Mouse (Mus musculus) liver, adult 2 months (tissue): ENCODE measurements around the gene Prdm13. TPM values are rescaled to one million over a fixed set of nuclear protein-coding genes. Genes with fewer than 3 reads are reported as not detected.

Experiments
- DNase-seq: peaks from one replicate; pipeline ENCODE4 v3.0.0-alpha.2; 2011; ENCODE audit warnings: low read depth, low spot score; ENCODE audit errors: extremely low read depth
- H3K27ac ChIP-seq: fragments of 200-500 bp; replicated peaks from 2 replicates; pipeline ENCODE4 v1.5.1; 2012; ENCODE audit warnings: low read depth, mild to moderate bottlenecking, control low read depth, inconsistent platforms, low read length; ENCODE audit not compliant: insufficient read depth
- H3K27me3 ChIP-seq: fragments of 200-500 bp; 2 replicates; pipeline ENCODE4 v1.6.1; 2012; ENCODE audit warnings: mild to moderate bottlenecking, moderate library complexity, low read length, inconsistent platforms; ENCODE audit not compliant: control insufficient read depth, insufficient read depth
- H3K36me3 ChIP-seq: fragments of 200-500 bp; 2 replicates; pipeline ENCODE4 v1.6.1; 2012; ENCODE audit warnings: low read length, inconsistent platforms; ENCODE audit not compliant: control insufficient read depth, insufficient read depth
- H3K4me1 ChIP-seq: fragments of 200-500 bp; 2 replicates; pipeline ENCODE4 v1.6.1; 2011; ENCODE audit warnings: low read length; ENCODE audit not compliant: control insufficient read depth, insufficient read depth
- H3K4me3 ChIP-seq: fragments of 200-500 bp; 2 replicates; pipeline ENCODE4 v1.5.1; 2011; ENCODE audit warnings: low read depth, mild to moderate bottlenecking, control low read depth, low read length, moderate library complexity; ENCODE audit not compliant: insufficient read depth
- H3K79me2 ChIP-seq: fragments of 200-500 bp; 2 replicates; pipeline ENCODE4 v1.6.1; 2012; ENCODE audit warnings: inconsistent platforms, mild to moderate bottlenecking, low read length, moderate library complexity; ENCODE audit not compliant: control insufficient read depth, insufficient read depth
- H3K9ac ChIP-seq: fragments of 200-500 bp; 2 replicates; pipeline ENCODE4 v1.6.1; 2012; ENCODE audit warnings: low read depth, mild to moderate bottlenecking, control low read depth, inconsistent platforms, low read length
- CTCF ChIP-seq: fragments of 200-500 bp; IDR thresholded peaks from 2 replicates; pipeline ENCODE4 v1.5.1; 2011; ENCODE audit warnings: low read depth, low read length, control low read depth
- POLR2A ChIP-seq: fragments of 200-500 bp; IDR thresholded peaks from 2 replicates; pipeline ENCODE4 v1.6.1; 2011; ENCODE audit warnings: low read length, control low read depth; ENCODE audit not compliant: insufficient read depth; ENCODE audit errors: extremely low read depth
- WGBS: fragments of 180-500 bp; shearing (Covaris S2); methylation state at CpG from one replicate; pipeline ENCODE4 v1.1.7; 2018; 5-methylcytosine and 5-hydroxymethylcytosine counted together
- polyA plus RNA-seq: library from polyadenylated mRNA; depleted of rRNA; stranded (reverse); fragments of >200 nt; gene quantifications from 2 replicates; pipeline ENCODE4 v1.2.3, GENCODE M21; 2012; rRNA removed
- total RNA-seq: library from RNA; depleted of rRNA; stranded (reverse); fragments of >200 nt; gene quantifications from 2 replicates; pipeline ENCODE4 v1.2.3, GENCODE M21; 2014; rRNA removed

The Prdm13 gene
- total RNA-seq, result not detected in 2 replicates
- not detected in 2 replicates for polyA plus RNA-seq

DNA sequence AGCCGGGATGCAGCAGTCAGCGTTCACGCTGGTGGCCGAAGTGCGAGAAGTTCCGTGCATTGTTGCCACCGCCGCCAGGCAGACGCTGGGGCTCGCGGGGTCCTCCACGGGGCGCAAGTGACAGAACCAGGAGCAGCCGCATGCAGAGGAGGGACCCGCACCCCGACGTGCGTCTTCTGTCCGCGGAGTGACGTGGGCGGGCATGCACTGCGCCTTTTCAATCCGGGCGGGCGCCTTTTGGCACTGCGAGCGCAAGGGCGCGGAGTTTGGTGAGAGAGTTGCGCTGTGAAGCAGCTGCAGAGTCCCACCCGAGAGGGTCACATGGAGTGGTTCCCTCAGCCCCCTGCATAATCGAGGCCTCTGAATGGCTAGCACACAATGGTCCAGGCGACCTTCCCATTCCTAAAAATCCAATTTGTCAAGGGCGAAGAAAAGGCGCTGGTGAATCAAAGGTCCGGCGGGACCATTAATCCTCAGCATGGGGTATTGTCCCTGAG is at the start of gene Prdm13:
Gene Prdm13 (minus strand): TSS at position 369 of the 497 bp plus-strand sequence.
- Histone ChIP-seq H3K27me3 (peaks cover 36% of the 10 kb centered on the region), H3K36me3 (no peaks in the 10 kb centered on the region), H3K27ac (no peak within 1 kb of the TSS), H3K4me3 (no peak within 1 kb of the TSS), H3K9ac (no peak within 1 kb of the TSS), H3K4me1 (no peaks in the 10 kb centered on the region), H3K79me2 (no peaks in the 10 kb centered on the region)
- TF ChIP-seq POLR2A, result no peak
- TF ChIP-seq CTCF, result no peak
- no peak for DNase-seq
- 3% methylated on average over 38 of the region's 38 CpGs for WGBS

GRCm38 (mm10) chr4:21727615-21728165 is 41.9 kb upstream of the Prdm13 start, which contains the start of gene Ccnc:
Gene Ccnc, plus strand, starts transcription at chr4:21727701.
- Histone ChIP-seq H3K79me2 (no peaks in the 10 kb centered on the region; the same call in 1 of the 2 replicates), H3K4me1 (peaks cover 3% of the 10 kb centered on the region; the same call in 1 of the 2 replicates), H3K4me3 (peak within 1 kb of the TSS; percentile 86), H3K36me3 (no peaks in the 10 kb centered on the region; the same call in 1 of the 2 replicates), H3K27ac (peak within 1 kb of the TSS; percentile 18; the same call in 1 of the 2 replicates), H3K27me3 (no peaks in the 10 kb centered on the region), H3K9ac (peak within 1 kb of the TSS; percentile 73)
- peak; percentile 84 for DNase-seq
- WGBS, result under 1% methylated on average over 37 of the region's 37 CpGs
- no peak for TF ChIP-seq CTCF
- peak; percentile 65 for TF ChIP-seq POLR2A

GRCm38 (mm10) chr4:21726912-21727614 is 41.3 kb upstream of the Prdm13 start:
- peak; percentile 66 for DNase-seq

DNA sequence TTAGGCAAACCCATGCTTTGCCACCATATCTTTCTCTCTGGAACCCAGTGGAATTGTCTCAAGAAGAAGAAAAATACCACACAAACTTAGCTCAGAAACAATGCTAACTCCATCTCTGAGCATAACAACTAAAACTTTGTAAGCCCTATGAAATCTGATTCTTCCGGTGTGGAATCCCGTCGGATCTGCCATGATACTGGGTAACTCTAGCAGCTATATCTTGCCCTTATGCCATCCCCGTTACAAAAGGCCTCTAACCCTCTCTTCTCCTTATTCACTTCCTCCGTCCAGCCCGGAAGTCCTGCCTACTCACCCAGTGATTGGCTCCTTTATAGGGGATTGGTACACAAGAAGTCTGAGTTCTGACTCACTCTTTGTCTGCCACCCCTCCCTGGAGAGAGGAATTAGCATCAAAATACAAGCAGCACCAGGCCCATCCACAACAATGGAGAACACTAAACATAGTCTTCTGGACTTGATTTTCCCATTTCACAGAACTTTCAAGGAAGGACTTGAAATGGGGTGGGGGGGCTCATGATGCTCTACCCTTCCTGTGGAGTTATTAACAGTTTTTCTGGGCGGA is 37.1 kb upstream of the Prdm13 start:
- no peaks in the 10 kb centered on the region for H3K36me3 ChIP-seq
- H3K9ac ChIP-seq, result no peak overlapping the region
- TF ChIP-seq POLR2A (no peak), CTCF (no peak)
- no peaks in the 10 kb centered on the region for H3K4me1 ChIP-seq
- WGBS, result 59% methylated on average over 7 of the region's 7 CpGs
- H3K27me3 ChIP-seq, result no peaks in the 10 kb centered on the region
- no peak for DNase-seq
- H3K4me3 ChIP-seq, result no peak overlapping the region
- H3K27ac ChIP-seq, result no peak overlapping the region
- H3K79me2 ChIP-seq, result no peaks in the 10 kb centered on the region; the same call in 1 of the 2 replicates

More at GRCm38 (mm10) chr4:21726912-21727614, 41.3 kb upstream of the Prdm13 start:
- Histone ChIP-seq H3K4me1 (peaks cover 3% of the 10 kb centered on the region; the same call in 1 of the 2 replicates), H3K36me3 (no peaks in the 10 kb centered on the region), H3K27ac (no peak overlapping the region), H3K27me3 (no peaks in the 10 kb centered on the region), H3K4me3 (peak overlapping the region; percentile 86), H3K9ac (0 out of 2 replicates have a peak overlapping the region, but pooled peaks have one; percentile 8), H3K79me2 (no peaks in the 10 kb centered on the region; the same call in 1 of the 2 replicates)
- under 1% methylated on average over 22 of the region's 22 CpGs for WGBS
- TF ChIP-seq CTCF, result no peak
- TF ChIP-seq POLR2A, result no peak

GRCm38 (mm10) chr4:21712147-21712546 is 26.4 kb upstream of the Prdm13 start:
- DNase-seq, result peak; percentile 50
- H3K27ac ChIP-seq, result no peak overlapping the region
- H3K79me2 ChIP-seq, result no peaks in the 10 kb centered on the region
- TF ChIP-seq CTCF (no peak), POLR2A (no peak)
- no peaks in the 10 kb centered on the region for H3K27me3 ChIP-seq
- 6% methylated on average over 13 of the region's 13 CpGs for WGBS
- H3K9ac ChIP-seq, result no peak overlapping the region
- H3K4me3 ChIP-seq, result no peak overlapping the region
- H3K4me1 ChIP-seq, result no peaks in the 10 kb centered on the region
- no peaks in the 10 kb centered on the region for H3K36me3 ChIP-seq
